Mouse (Mus musculus): ENCODE measurements around the gene Gm17455. TPM values are rescaled to one million over a fixed set of nuclear protein-coding genes. Genes with fewer than 3 reads are reported as not detected.

Gm17455 gene
- polyA plus RNA-seq, 3 experiments from 2014 or later: 0.79 to 3.3 (median 1.5) TPM

- ATAC-seq: peak; percentile 32
Measured at GRCm38 (mm10) chr10:60373937-60374578, 25.5 kb upstream of the Gm17455 start.

- ATAC-seq: no peak
Measured at GRCm38 (mm10) chr10:60376704-60377103, 22.8 kb upstream of the Gm17455 start.

- no peak for ATAC-seq
Measured at GRCm38 (mm10) chr10:60379419-60379957, 20.0 kb upstream of the Gm17455 start.

GRCm38 (mm10) chr10:60380229-60380628 lies 19.3 kb upstream of the Gm17455 start:
- peak; percentile 25 for ATAC-seq

- peak; percentile 80 for ATAC-seq
Measured at GRCm38 (mm10) chr10:60381142-60381925, 18.2 kb upstream of the Gm17455 start.

GRCm38 (mm10) chr10:60388332-60388731 lies 11.2 kb upstream of the Gm17455 start:
- ATAC-seq: no peak

GRCm38 (mm10) chr10:60389447-60389865 lies 10.1 kb upstream of the Gm17455 start:
- ATAC-seq: peak; percentile 87

- peak; percentile 53 for ATAC-seq
Measured at GRCm38 (mm10) chr10:60390177-60390903, 9.2 kb upstream of the Gm17455 start.

- ATAC-seq: peak; percentile 35
Measured at GRCm38 (mm10) chr10:60390904-60391420, 8.6 kb upstream of the Gm17455 start.

- ATAC-seq: no peak
Measured at GRCm38 (mm10) chr10:60391661-60392060, 7.9 kb upstream of the Gm17455 start.

- ATAC-seq: no peak
Measured at GRCm38 (mm10) chr10:60394936-60395335, 4.6 kb upstream of the Gm17455 start.

GRCm38 (mm10) chr10:60395605-60396004 lies 3.9 kb upstream of the Gm17455 start:
- ATAC-seq: no peak

- peak; percentile 56 for ATAC-seq
Measured at GRCm38 (mm10) chr10:60398051-60398814, 1.3 kb upstream of the Gm17455 start.

GRCm38 (mm10) chr10:60400507-60401295 lies 1.2 kb downstream of the Gm17455 start:
- ATAC-seq: no peak

- no peak for ATAC-seq
Measured at GRCm38 (mm10) chr10:60405460-60406177, 6.1 kb downstream of the Gm17455 start.

GRCm38 (mm10) chr10:60407831-60408230 lies 8.3 kb downstream of the Gm17455 start:
- peak; percentile 82 for ATAC-seq

GRCm38 (mm10) chr10:60411794-60412193 lies 12.3 kb downstream of the Gm17455 start:
- ATAC-seq: no peak

- ATAC-seq: no peak
Measured at GRCm38 (mm10) chr10:60413756-60414155, 14.2 kb downstream of the Gm17455 start.

- ATAC-seq: no peak
Measured at GRCm38 (mm10) chr10:60417041-60417440, 17.5 kb downstream of the Gm17455 start.

GRCm38 (mm10) chr10:60418137-60418536 lies 18.6 kb downstream of the Gm17455 start:
- peak; percentile 48 for ATAC-seq

All from inflammation-experienced regulatory T-cells, adult 6 months (primary cell).